Mouse (Mus musculus) MEL (cell line): ENCODE results near the gene Cmss1.

Source experiments
- CTCF ChIP-seq, 3 experiments: IDR thresholded peaks in 2 of 3; conservative IDR thresholded peaks in 1 of 3; 2 replicates each; pipeline ENCODE4 v1.5.1; 2011 to 2012; ENCODE audit warnings: low read length in 3 of 3, low read depth in 2 of 3, mild to moderate bottlenecking in 2 of 3, improper control_type of control experiment in 1 of 3, inconsistent platforms in 1 of 3, mixed read lengths in 1 of 3, moderate library complexity in 1 of 3; ENCODE audit not compliant: control insufficient read depth in 1 of 3, insufficient read depth in 1 of 3, poor library complexity in 1 of 3, severe bottlenecking in 1 of 3
- EP300 ChIP-seq, 2 experiments: IDR thresholded peaks; 2 replicates each; pipeline ENCODE4 v1.6.1; 2011; ENCODE audit warnings: improper control_type of control experiment in 2 of 2, low read length in 2 of 2, low read depth in 1 of 2, mild to moderate bottlenecking in 1 of 2
- TCF12 ChIP-seq: IDR thresholded peaks from 2 replicates; pipeline ENCODE4 v1.6.1; 2014; ENCODE audit warnings: low read depth, mild to moderate bottlenecking, inconsistent platforms, low read length, improper control_type of control experiment, moderate library complexity

- no peak for TF ChIP-seq CTCF (IDR thresholded peaks at IDR 0.05 in 2 of 3, conservative IDR thresholded peaks at IDR 0.05 in 1 of 3; ENCODE audit: control insufficient read depth in 1 of 3, insufficient read depth in 1 of 3, low read depth in 2 of 3, low read length in 3 of 3, poor library complexity in 1 of 3, severe bottlenecking in 1 of 3)
- no peak for TF ChIP-seq EP300 (IDR thresholded peaks at IDR 0.05; ENCODE audit: low read depth in 1 of 2, low read length in 2 of 2)
- no peak for TF ChIP-seq TCF12
Observed at GRCm38 (mm10) chr16:57575764-57576388, 30.8 kb downstream of the Cmss1 start.
